Mouse (Mus musculus) ZHBTc4 (cell line): ENCODE data around the gene Prss29.

Experiments
- DNase-seq: peaks from one replicate; pipeline ENCODE4 v3.0.0-alpha.2; 2011; ENCODE audit warnings: low read depth, low spot score

Gene Prss29

DNA sequence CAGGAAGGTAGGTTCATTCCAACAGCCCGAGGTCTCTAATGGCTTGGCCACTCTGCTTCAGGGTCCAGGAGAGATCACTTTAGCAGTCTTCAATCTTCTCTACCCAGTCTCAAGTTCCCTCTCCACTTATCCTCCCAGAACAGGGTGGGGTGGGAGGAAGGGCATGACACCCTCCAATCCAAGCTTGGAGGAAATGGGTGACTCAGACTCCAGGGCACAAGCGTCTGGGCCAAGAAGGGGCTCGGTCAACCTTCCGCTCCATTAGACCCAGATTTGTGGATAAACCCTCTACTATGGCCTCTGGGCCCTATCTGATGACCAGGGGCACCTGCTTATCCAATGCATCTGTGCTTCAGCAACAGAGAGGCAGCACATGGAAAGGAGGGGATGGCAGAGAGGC lies 27.0 kb downstream of the Prss29 start, which contains the start of gene Tpsab1:
Gene Tpsab1, minus strand, starts transcription at position 101 of the 400 bp plus-strand sequence.
- no peak for DNase-seq

DNA sequence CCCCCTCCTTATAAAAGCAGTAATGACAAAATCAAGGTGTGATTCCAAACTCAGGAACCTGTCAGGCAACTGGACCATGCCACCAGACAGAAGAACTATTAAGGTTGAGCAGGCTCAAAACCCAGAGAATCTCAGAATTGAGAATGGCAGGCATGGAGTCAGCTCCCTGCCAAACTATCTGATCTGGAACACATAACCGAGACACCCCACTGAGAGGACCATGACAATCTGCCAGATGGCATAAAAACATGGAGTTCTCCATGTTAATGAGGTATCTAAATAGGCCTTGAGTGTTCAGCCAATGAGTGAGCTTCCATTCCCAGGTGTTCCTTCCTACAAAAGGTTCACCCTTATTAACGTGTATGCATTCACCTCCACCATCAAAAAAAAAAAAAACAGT lies 42.8 kb downstream of the Prss29 start:
- no peak for DNase-seq

DNA sequence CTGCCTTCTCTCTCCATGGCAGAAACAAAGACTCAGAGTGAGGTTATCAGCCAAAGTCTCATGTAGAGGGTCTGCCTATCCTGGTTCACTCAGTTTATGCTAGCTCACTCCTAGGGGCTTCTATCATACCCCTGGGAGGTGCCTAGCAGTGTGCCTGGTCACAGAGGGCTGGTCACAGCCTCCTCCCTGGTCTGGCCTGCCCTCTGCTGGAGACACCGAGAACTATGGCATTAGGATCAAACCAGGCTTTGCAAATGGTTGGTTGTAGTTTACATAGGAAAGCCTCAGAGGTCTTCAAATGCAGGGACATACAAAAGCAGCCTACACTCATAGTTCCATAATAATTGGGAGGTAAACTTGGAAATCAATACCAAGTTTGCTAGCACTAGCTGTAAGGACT lies 45.3 kb downstream of the Prss29 start:
- DNase-seq = peak; percentile 77

DNA sequence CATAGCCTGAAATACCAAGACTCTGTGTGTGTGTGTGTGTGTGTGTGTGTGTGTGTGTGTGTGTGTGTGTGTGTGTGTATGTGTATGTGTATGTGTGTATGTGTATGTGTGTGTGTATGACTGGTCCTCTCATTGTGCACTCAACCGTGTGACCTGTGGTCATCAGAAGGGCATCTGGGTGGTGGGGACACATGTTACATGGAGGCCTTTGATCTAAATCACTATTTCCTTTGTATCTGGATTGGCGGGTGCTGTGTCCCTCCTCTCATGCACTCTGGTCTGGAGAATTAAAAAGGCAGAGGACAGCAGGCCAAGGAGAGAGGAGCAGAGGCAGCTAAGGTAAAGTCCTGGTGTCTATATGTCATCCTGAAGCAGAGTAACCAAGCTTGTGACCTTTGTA lies 47.6 kb downstream of the Prss29 start, which contains the start of gene Tpsb2:
Gene Tpsb2, plus strand, starts transcription at position 301 of the 400 bp plus-strand sequence.
- DNase-seq = no peak

DNA sequence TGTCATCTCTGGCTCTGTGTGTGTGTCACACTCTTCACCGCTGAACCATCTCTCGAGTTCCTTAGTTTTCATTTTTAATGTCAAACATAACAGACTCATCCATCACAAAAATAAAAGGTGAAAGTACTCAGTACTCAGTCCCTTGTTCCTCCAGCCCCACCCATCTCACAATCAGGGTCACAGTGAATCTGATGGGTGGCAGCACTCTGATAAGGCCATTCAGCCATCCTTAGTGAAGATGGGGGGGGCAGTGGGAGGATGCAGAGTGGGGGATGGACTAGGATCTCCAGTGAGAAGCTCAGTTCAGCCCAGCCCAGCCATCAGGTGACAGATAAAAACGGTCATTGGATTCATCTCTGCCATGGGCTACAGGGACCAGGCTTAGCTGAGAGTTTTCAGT lies 50.5 kb downstream of the Prss29 start, which contains the start of gene Tpsg1:
Gene Tpsg1, plus strand, starts transcription at position 301 of the 400 bp plus-strand sequence.
- DNase-seq = no peak
